Mouse (Mus musculus): ENCODE results near the gene Sept11. TPM values are rescaled to one million over a fixed set of nuclear protein-coding genes. Genes with fewer than 3 reads are reported as not detected.
A peak's percentile ranks its signal among the peaks of the same experiment; 100 is the strongest.

Sept11 gene
- total and polyA plus RNA-seq, 3 experiments = 72.3 to 138 (median 78.5) TPM

DNA sequence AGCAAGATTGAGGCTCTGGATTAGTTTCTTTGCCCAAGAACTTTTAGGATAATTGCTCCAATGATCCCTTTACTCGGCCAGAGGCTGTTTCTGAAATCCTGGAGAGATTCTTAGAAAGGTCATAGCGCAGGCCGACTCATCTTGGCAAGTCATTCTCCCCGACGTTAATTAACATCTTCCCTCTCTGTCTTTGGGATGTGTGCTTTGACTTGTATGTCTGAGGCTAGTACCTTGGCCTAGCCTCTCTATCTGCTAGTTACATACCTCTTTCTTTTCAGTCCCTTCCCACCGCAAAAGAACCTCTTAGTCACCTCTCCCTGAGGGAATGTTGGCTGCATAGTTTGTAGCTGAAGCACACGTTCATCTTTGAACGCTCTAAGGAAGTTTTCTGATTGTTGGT, 10.4 kb downstream of the Sept11 start:
- Histone ChIP-seq H3K9me3 (replicated peaks; ENCODE audit: low read length) (no peaks in the 10 kb centered on the region), H3K79me2 (replicated peaks; ENCODE audit: control insufficient read depth, extremely low read depth, insufficient read depth, poor library complexity, severe bottlenecking) (peaks cover 81% of the 10 kb centered on the region), H3K9ac (ENCODE audit: insufficient read depth, low read depth) (no peak overlapping the region), H3K4me1 (ENCODE audit: control insufficient read depth in 1 of 2, insufficient read depth in 2 of 2) (peaks cover 12 to 50% of the 10 kb centered on the region in 2 experiments), H3K27me3 (replicated peaks) (no peaks in the 10 kb centered on the region), H3K4me2 (ENCODE audit: insufficient read depth, low read depth, poor library complexity, severe bottlenecking) (no peak overlapping the region), H3K4me3 (replicated peaks in 1 of 3; ENCODE audit: low read depth in 2 of 3, low read length in 2 of 3, poor library complexity in 1 of 3) (no peak overlapping the region), H3K36me3 (replicated peaks in 1 of 2; ENCODE audit: control insufficient read depth in 1 of 2, insufficient read depth in 1 of 2, low read length in 1 of 2) (peaks cover 12 to 50% of the 10 kb centered on the region in 2 experiments), H3K27ac (ENCODE audit: insufficient read depth, low read depth) (no peak overlapping the region)
- no peak for DNase-seq (ENCODE audit: extremely low read depth)
- TF ChIP-seq RAD21 (IDR thresholded peaks at IDR 0.05; ENCODE audit: low read depth, low read length) (no peak), MEF2A (IDR thresholded peaks at IDR 0.05; ENCODE audit: borderline replicate concordance, low read depth, low read length) (no peak), HCFC1 (IDR thresholded peaks at IDR 0.05; ENCODE audit: low read depth, low read length) (no peak), ZKSCAN1 (IDR thresholded peaks at IDR 0.05; ENCODE audit: borderline replicate concordance, low read depth, low read length) (no peak), POLR2AphosphoS2 (IDR thresholded peaks at IDR 0.05; ENCODE audit: low read depth, low read length) (no peak), GABPA (IDR thresholded peaks at IDR 0.05; ENCODE audit: insufficient replicate concordance, low read depth, low read length) (no peak), POLR2A (IDR thresholded peaks at IDR 0.05; ENCODE audit: low read depth, low read length) (no peak), TBP (conservative IDR thresholded peaks at IDR 0.05; ENCODE audit: low read depth, low read length) (no peak), ETS1 (conservative IDR thresholded peaks at IDR 0.05; ENCODE audit: low read depth, low read length) (no peak), MXI1 (IDR thresholded peaks at IDR 0.05; ENCODE audit: low read depth, low read length) (no peak), UBTF (IDR thresholded peaks at IDR 0.05; ENCODE audit: low read depth, low read length) (no peak), BHLHE40 (IDR thresholded peaks at IDR 0.05; ENCODE audit: low read depth, low read length) (no peak), EP300 (IDR thresholded peaks at IDR 0.05; ENCODE audit: low read length) (no peak), ELF1 (IDR thresholded peaks at IDR 0.05; ENCODE audit: low read depth, low read length) (no peak), MAX (IDR thresholded peaks at IDR 0.05; ENCODE audit: low read length) (no peak), E2F4 (IDR thresholded peaks at IDR 0.05; ENCODE audit: insufficient replicate concordance, low read depth, low read length) (no peak), JUN (IDR thresholded peaks at IDR 0.05; ENCODE audit: insufficient read depth, low read depth, low read length) (no peak), SMC3 (IDR thresholded peaks at IDR 0.05; ENCODE audit: low read depth, low read length) (no peak), SIN3A (IDR thresholded peaks at IDR 0.05; ENCODE audit: low read length) (no peak)
- dilution Hi-C loops (cut with MboI; ENCODE audit: extremely low pct_ligation_motif_present, extremely low pct_unique_long_range_greater_than_20kb, low sequenced_read_pairs) = no loop called here
- in situ Hi-C loops (cut with MboI; ENCODE audit: low pct_ligation_motif_present, low pct_unique_long_range_greater_than_20kb, low sequenced_read_pairs) = no loop called here

DNA sequence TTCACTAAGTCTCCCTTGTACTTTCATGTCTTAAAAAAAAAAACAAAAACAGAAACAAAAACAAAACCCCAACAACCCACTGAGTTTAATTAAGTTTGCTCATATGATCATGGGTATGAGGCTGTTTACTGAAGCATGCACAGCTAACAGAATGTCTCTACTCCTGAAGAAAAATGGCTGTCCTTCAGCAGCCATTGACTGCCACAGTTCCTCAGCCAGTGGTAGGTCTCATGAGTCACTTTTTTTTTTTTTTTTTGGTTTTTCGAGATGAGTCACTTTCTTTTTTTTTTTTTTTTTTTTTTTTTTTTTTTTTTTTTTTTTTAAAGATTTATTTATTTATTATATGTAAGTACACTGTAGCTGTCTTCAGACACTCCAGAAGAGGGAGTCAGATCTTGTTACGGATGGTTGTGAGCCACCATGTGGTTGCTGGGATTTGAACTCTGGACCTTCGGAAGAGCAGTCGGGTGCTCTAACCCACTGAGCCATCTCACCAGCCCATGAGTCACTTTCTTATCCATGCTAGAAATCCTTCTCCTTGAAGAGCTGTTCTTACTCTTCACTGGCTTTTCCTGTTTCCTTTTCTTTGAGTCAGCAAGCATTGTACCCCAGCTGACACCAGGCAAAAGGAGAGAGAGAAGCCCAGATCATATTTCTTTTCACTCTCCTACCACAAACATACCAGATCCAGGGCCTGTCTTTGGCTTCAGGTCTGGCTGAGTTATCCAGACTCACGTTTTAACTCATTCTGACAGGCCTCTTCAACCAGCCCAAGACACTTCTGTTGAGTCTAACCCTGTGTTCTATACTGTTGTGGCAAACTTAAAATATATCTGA, 12.0 kb downstream of the Sept11 start:
- DNase-seq (ENCODE audit: extremely low read depth) = peak; percentile 62
- H3K4me2 ChIP-seq (ENCODE audit: insufficient read depth, low read depth, poor library complexity, severe bottlenecking) = no peak overlapping the region
- peaks cover 14 to 52% of the 10 kb centered on the region in 2 experiments for H3K36me3 ChIP-seq (replicated peaks in 1 of 2; ENCODE audit: control insufficient read depth in 1 of 2, insufficient read depth in 1 of 2, low read length in 1 of 2)
- H3K4me1 ChIP-seq (ENCODE audit: control insufficient read depth in 1 of 2, insufficient read depth in 2 of 2) = peaks cover 9 to 39% of the 10 kb centered on the region in 2 experiments
- H3K4me3 ChIP-seq (replicated peaks in 1 of 3; ENCODE audit: low read depth in 2 of 3, low read length in 2 of 3, poor library complexity in 1 of 3) = no peak overlapping the region
- H3K27ac ChIP-seq (ENCODE audit: insufficient read depth, low read depth) = no peak overlapping the region
- peaks cover 80% of the 10 kb centered on the region for H3K79me2 ChIP-seq (replicated peaks; ENCODE audit: control insufficient read depth, extremely low read depth, insufficient read depth, poor library complexity, severe bottlenecking)
- H3K9me3 ChIP-seq (replicated peaks; ENCODE audit: low read length) = no peaks in the 10 kb centered on the region
- H3K9ac ChIP-seq (ENCODE audit: insufficient read depth, low read depth) = peak overlapping the region; percentile 6; the same call in 1 of the 2 replicates
- dilution Hi-C loops (cut with MboI; ENCODE audit: extremely low pct_ligation_motif_present, extremely low pct_unique_long_range_greater_than_20kb, low sequenced_read_pairs) (no loop called here), in situ Hi-C loops (cut with MboI; ENCODE audit: low pct_ligation_motif_present, low pct_unique_long_range_greater_than_20kb, low sequenced_read_pairs) (no loop called here)
- no peaks in the 10 kb centered on the region for H3K27me3 ChIP-seq (replicated peaks)
- TF ChIP-seq BHLHE40 (IDR thresholded peaks at IDR 0.05; ENCODE audit: low read depth, low read length) (peak; percentile 39), MYC (IDR thresholded peaks at IDR 0.05; ENCODE audit: low read depth, low read length) (0 out of 2 replicates have a peak, but pooled peaks have one; percentile 14), JUND (conservative IDR thresholded peaks at IDR 0.05; ENCODE audit: low read depth, low read length) (peak; percentile 78), TCF12 (IDR thresholded peaks at IDR 0.05; ENCODE audit: low read depth, low read length) (no peak), MAFK (IDR thresholded peaks at IDR 0.05; ENCODE audit: insufficient replicate concordance, low read length) (no peak), RCOR1 (conservative IDR thresholded peaks at IDR 0.05; ENCODE audit: low read depth, low read length) (0 out of 2 replicates have a peak, but pooled peaks have one; percentile 25), MAZ (IDR thresholded peaks at IDR 0.05; ENCODE audit: low read depth, low read length) (0 out of 2 replicates have a peak, but pooled peaks have one; percentile 16), MEF2A (IDR thresholded peaks at IDR 0.05; ENCODE audit: borderline replicate concordance, low read depth, low read length) (0 out of 2 replicates have a peak, but pooled peaks have one; percentile 7), CTCF (conservative IDR thresholded peaks at IDR 0.05 in 1 of 2, IDR thresholded peaks at IDR 0.05 in 1 of 2; ENCODE audit: low read depth in 2 of 2, low read length in 2 of 2) (no peak), ETS1 (conservative IDR thresholded peaks at IDR 0.05; ENCODE audit: low read depth, low read length) (peak; percentile 46; the same call in 1 of the 2 replicates), ZNF384 (IDR thresholded peaks at IDR 0.05; ENCODE audit: low read depth, low read length) (peak; percentile 95), POLR2AphosphoS2 (IDR thresholded peaks at IDR 0.05; ENCODE audit: low read depth, low read length) (no peak), JUN (IDR thresholded peaks at IDR 0.05; ENCODE audit: insufficient read depth, low read depth, low read length) (peak; percentile 63; the same call in 1 of the 2 replicates), POLR2A (IDR thresholded peaks at IDR 0.05; ENCODE audit: low read depth, low read length) (no peak), HCFC1 (IDR thresholded peaks at IDR 0.05; ENCODE audit: low read depth, low read length) (peak; percentile 15; the same call in 1 of the 2 replicates), MXI1 (IDR thresholded peaks at IDR 0.05; ENCODE audit: low read depth, low read length) (peak; percentile 38; the same call in 1 of the 2 replicates), EP300 (IDR thresholded peaks at IDR 0.05; ENCODE audit: low read length) (peak; percentile 46), CHD1 (IDR thresholded peaks at IDR 0.05; ENCODE audit: low read depth, low read length) (no peak), IRF4 (IDR thresholded peaks at IDR 0.05; ENCODE audit: low read depth, low read length) (peak; percentile 71)

Data from CH12.LX (cell line).